In the genomic region with DNA sequence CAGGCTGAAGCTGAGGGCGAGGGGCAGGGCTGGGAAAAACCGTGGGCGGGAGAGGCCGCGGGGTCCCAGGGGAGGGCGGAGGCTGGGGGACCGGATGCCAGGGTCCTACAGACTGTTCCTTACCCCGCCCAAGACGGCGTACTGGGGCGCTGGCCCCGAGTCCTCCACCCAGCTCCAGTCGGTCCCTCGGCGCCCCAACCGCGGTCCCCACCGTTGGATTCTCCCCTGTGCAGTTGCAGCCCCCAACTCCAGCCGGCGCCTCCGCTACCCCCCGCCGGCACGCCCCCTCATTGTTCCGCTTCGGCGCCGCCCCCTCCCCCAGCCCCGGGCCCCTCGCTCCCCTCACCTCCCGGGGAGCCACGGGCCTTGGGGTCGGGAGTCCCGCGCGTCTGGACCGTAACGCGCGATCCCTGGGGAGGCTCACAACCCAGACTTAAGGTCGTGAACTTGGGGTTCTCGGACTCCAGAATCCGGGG, we compare ENCODE assay signal across 8 mouse cellular contexts. TPM values are rescaled to one million over a fixed set of nuclear protein-coding genes. Genes with fewer than 3 reads are reported as not detected.
A peak's percentile ranks its signal among the peaks of the same experiment; 100 is the strongest.
DNase-seq lines count a peak whose midpoint lies in the region; ATAC-seq lines count a peak whose summit lies in the region.

No protein-coding gene starts in this region.

- H3K9ac ChIP-seq in embryonic facial prominence, embryonic 12.5 days = peak overlapping the region; percentile 92
- H3K9ac ChIP-seq in heart, embryonic 15.5 days = peak overlapping the region; percentile 85

- peaks cover 2% of the 10 kb centered on the region for H3K79me2 ChIP-seq in macrophage (ENCODE audit: inconsistent target)

- H3K4me2 ChIP-seq in embryonic facial prominence, embryonic 12.5 days (replicated peaks) = peak overlapping the region; percentile 98
- H3K4me2 ChIP-seq in heart, embryonic 15.5 days = peak overlapping the region; percentile 81

- no peaks in the 10 kb centered on the region for H3K9me3 ChIP-seq in embryonic facial prominence, embryonic 12.5 days
- no peaks in the 10 kb centered on the region for H3K9me3 ChIP-seq in heart, embryonic 15.5 days (replicated peaks)

- WGBS in embryonic facial prominence, embryonic 12.5 days = under 1% methylated on average over 30 of the region's 43 CpGs
- WGBS in heart, embryonic 15.5 days = 0% methylated on average over 40 of the region's 43 CpGs
- WGBS in macrophage (ENCODE audit: missing documents) = 2% methylated on average over 30 of the region's 43 CpGs

- H3K4me3 ChIP-seq in embryonic facial prominence, embryonic 12.5 days = peak overlapping the region; percentile 78
- peak overlapping the region; percentile 74 for H3K4me3 ChIP-seq in heart, embryonic 15.5 days
- peak overlapping the region; percentile 52 for H3K4me3 ChIP-seq in macrophage (ENCODE audit: inconsistent target)

- H3K27me3 ChIP-seq in embryonic facial prominence, embryonic 12.5 days = no peaks in the 10 kb centered on the region
- no peaks in the 10 kb centered on the region for H3K27me3 ChIP-seq in heart, embryonic 15.5 days

- H3K4me1 ChIP-seq in embryonic facial prominence, embryonic 12.5 days = peaks cover 29% of the 10 kb centered on the region
- H3K4me1 ChIP-seq in heart, embryonic 15.5 days (replicated peaks) = peaks cover 40% of the 10 kb centered on the region

- peak overlapping the region; percentile 96 for H3K27ac ChIP-seq in embryonic facial prominence, embryonic 12.5 days
- peak overlapping the region; percentile 97 for H3K27ac ChIP-seq in heart, embryonic 15.5 days
- 0 out of 2 replicates have a peak overlapping the region, but pooled peaks have one; percentile 28 for H3K27ac ChIP-seq in macrophage

- DNase-seq in NIH3T3 (ENCODE audit: low read depth) = peak; percentile 68
- peak; percentile 85 for DNase-seq in kidney, postnatal 14 days
- DNase-seq in spleen, postnatal 4 days (ENCODE audit: low spot score in 2 of 2) = peak; percentile 60 to 83
- DNase-seq in layer of hippocampus, adult 18-20 months (ENCODE audit: low spot score in 2 of 2) = no peak
- DNase-seq in right cerebral cortex, postnatal 10 days (ENCODE audit: low spot score in 2 of 2) = no peak

- H3K36me3 ChIP-seq in embryonic facial prominence, embryonic 12.5 days = peaks cover 38% of the 10 kb centered on the region
- peaks cover 32% of the 10 kb centered on the region for H3K36me3 ChIP-seq in heart, embryonic 15.5 days
- H3K36me3 ChIP-seq in macrophage (ENCODE audit: inconsistent target) = no peaks in the 10 kb centered on the region

- no peak for ATAC-seq in embryonic facial prominence, embryonic 12.5 days (ENCODE audit: insufficient number of reproducible peaks, insufficient read depth, low FRiP score, low TSS enrichment)
- ATAC-seq in heart, embryonic 15.5 days (replicated peaks; ENCODE audit: insufficient number of reproducible peaks, insufficient read depth, low FRiP score, low read depth) = no peak

RNA-seq across cellular contexts. Expression of gene Plekhg2, which starts 0.8 kb away (rescaled TPM):
- polyA plus RNA-seq in embryonic facial prominence, embryonic 12.5 days (2016; fragmentation: Nextera tagmentation; extraction: Ambion mirVana) = 114 and 121 TPM in 2 replicates
- 34.3 and 46.7 TPM in 2 replicates for polyA plus RNA-seq in heart, embryonic 15.5 days (2015; fragmentation: Nextera tagmentation; extraction: Ambion mirVana)
- 10 to 100 TPM; 17.2 to 81.8 (median 27.5) TPM for total RNA-seq in macrophage (2018; cell fraction: chromatin; rRNA removed)
- total RNA-seq in macrophage (2018; cell fraction: cytosol; rRNA removed) = 1 to 10 TPM; 2.9 to 8.1 (median 5.7) TPM
- 10 to 100 TPM in 21 of 26 experiments, 1 to 10 TPM in 5; 5.4 to 60.3 (median 19.3) TPM for total RNA-seq in macrophage (2018; cell fraction: nucleus; rRNA removed)
- 3.6 to 7.0 TPM (median 5.4 TPM) in 3 replicates for polyA plus RNA-seq in macrophage (2018)
- total RNA-seq in layer of hippocampus, adult 18-20 months (2021) = 1 to 10 TPM; 4.8 to 5.1 TPM

RNA-seq across cellular contexts. Expression of gene Zfp36, which starts 8.5 kb away (rescaled TPM):
- 7.8 and 8.6 TPM in 2 replicates for polyA plus RNA-seq in embryonic facial prominence, embryonic 12.5 days (2016; fragmentation: Nextera tagmentation; extraction: Ambion mirVana)
- polyA plus RNA-seq in heart, embryonic 15.5 days (2015; fragmentation: Nextera tagmentation; extraction: Ambion mirVana) = 13.6 and 14.7 TPM in 2 replicates
- total RNA-seq in macrophage (2018; cell fraction: chromatin; rRNA removed) = 1,000 to 10,000 TPM in 2 of 26 experiments, 100 to 1,000 TPM in 22, 10 to 100 TPM in 2; 91.8 to 1,107 (median 329) TPM
- total RNA-seq in macrophage (2018; cell fraction: cytosol; rRNA removed) = 1,000 to 10,000 TPM in 13 of 26 experiments, 100 to 1,000 TPM in 13; 132 to 2,956 (median 939) TPM
- total RNA-seq in macrophage (2018; cell fraction: nucleus; rRNA removed) = 1,000 to 10,000 TPM in 15 of 26 experiments, 100 to 1,000 TPM in 11; 163 to 2,419 (median 1,098) TPM
- polyA plus RNA-seq in macrophage (2018) = 67.8 to 98.8 TPM (median 74.9 TPM) in 3 replicates
- total RNA-seq in layer of hippocampus, adult 18-20 months (2021) = 1 to 10 TPM; 3.5 to 3.7 TPM

RNA-seq across cellular contexts. Expression of gene Med29, which starts 21.0 kb away (rescaled TPM):
- polyA plus RNA-seq in embryonic facial prominence, embryonic 12.5 days (2016; fragmentation: Nextera tagmentation; extraction: Ambion mirVana) = 51.1 and 52.0 TPM in 2 replicates
- polyA plus RNA-seq in heart, embryonic 15.5 days (2015; fragmentation: Nextera tagmentation; extraction: Ambion mirVana) = 42.0 and 45.7 TPM in 2 replicates
- 10 to 100 TPM in 2 of 26 experiments, 1 to 10 TPM in 24; 2.6 to 11.9 (median 5.0) TPM for total RNA-seq in macrophage (2018; cell fraction: chromatin; rRNA removed)
- 10 to 100 TPM in 22 of 26 experiments, 1 to 10 TPM in 4; 8.8 to 16.2 (median 11.9) TPM for total RNA-seq in macrophage (2018; cell fraction: cytosol; rRNA removed)
- 10 to 100 TPM in 2 of 26 experiments, 1 to 10 TPM in 24; 2.4 to 10.8 (median 5.4) TPM for total RNA-seq in macrophage (2018; cell fraction: nucleus; rRNA removed)
- 13.6 to 20.0 TPM (median 16.3 TPM) in 3 replicates for polyA plus RNA-seq in macrophage (2018)
- 10 to 100 TPM; 21.4 to 22.1 TPM for total RNA-seq in layer of hippocampus, adult 18-20 months (2021)

RNA-seq across cellular contexts. Expression of gene Rps16, which starts 21.1 kb away (rescaled TPM):
- polyA plus RNA-seq in embryonic facial prominence, embryonic 12.5 days (2016; fragmentation: Nextera tagmentation; extraction: Ambion mirVana) = 836 and 855 TPM in 2 replicates
- 534 and 573 TPM in 2 replicates for polyA plus RNA-seq in heart, embryonic 15.5 days (2015; fragmentation: Nextera tagmentation; extraction: Ambion mirVana)
- total RNA-seq in macrophage (2018; cell fraction: chromatin; rRNA removed) = 100 to 1,000 TPM in 1 of 26 experiments, 10 to 100 TPM in 22, 1 to 10 TPM in 3; 7.8 to 113 (median 17.4) TPM
- total RNA-seq in macrophage (2018; cell fraction: cytosol; rRNA removed) = 1,000 to 10,000 TPM in 6 of 26 experiments, 100 to 1,000 TPM in 20; 365 to 1,079 (median 619) TPM
- total RNA-seq in macrophage (2018; cell fraction: nucleus; rRNA removed) = 100 to 1,000 TPM in 9 of 26 experiments, 10 to 100 TPM in 17; 47.6 to 158 (median 92.7) TPM
- polyA plus RNA-seq in macrophage (2018) = 335 to 822 TPM (median 800 TPM) in 3 replicates
- 100 to 1,000 TPM; 481 to 546 TPM for total RNA-seq in layer of hippocampus, adult 18-20 months (2021)

RNA-seq across cellular contexts. Expression of gene Paf1, which starts 21.2 kb away (rescaled TPM):
- 82.2 and 85.5 TPM in 2 replicates for polyA plus RNA-seq in embryonic facial prominence, embryonic 12.5 days (2016; fragmentation: Nextera tagmentation; extraction: Ambion mirVana)
- polyA plus RNA-seq in heart, embryonic 15.5 days (2015; fragmentation: Nextera tagmentation; extraction: Ambion mirVana) = 66.8 and 73.0 TPM in 2 replicates
- total RNA-seq in macrophage (2018; cell fraction: chromatin; rRNA removed) = 100 to 1,000 TPM; 101 to 451 (median 214) TPM
- 10 to 100 TPM; 37.2 to 79.3 (median 58.5) TPM for total RNA-seq in macrophage (2018; cell fraction: cytosol; rRNA removed)
- 100 to 1,000 TPM in 20 of 26 experiments, 10 to 100 TPM in 6; 77.1 to 321 (median 147) TPM for total RNA-seq in macrophage (2018; cell fraction: nucleus; rRNA removed)
- 72.5 to 257 TPM (median 75.2 TPM) in 3 replicates for polyA plus RNA-seq in macrophage (2018)
- total RNA-seq in layer of hippocampus, adult 18-20 months (2021) = 10 to 100 TPM; 64.9 to 69.3 TPM

Comparison
In these comparisons a context has a peak if more than half of its experiments do, and no peak if none do; other contexts are left out.
1. DNase-seq: peak in NIH3T3 (single experiment), kidney, postnatal 14 days (single experiment) and spleen, postnatal 4 days (2 of 2); none in layer of hippocampus, adult 18-20 months (0 of 2) and right cerebral cortex, postnatal 10 days (0 of 2).
2. H3K27ac ChIP-seq: peak in every context shown above with its lines; median percentile 97 in heart, embryonic 15.5 days; 96 in embryonic facial prominence, embryonic 12.5 days; 28 in macrophage.
3. Peak in every context shown above with its lines, with median percentiles within 50 percentile points of each other: H3K4me3 ChIP-seq.